ENCODE assay signal across 8 mouse cellular contexts in genomic region chr12:21318143-21318895, GRCm38 (mm10). TPM values are rescaled to one million over a fixed set of nuclear protein-coding genes. Genes with fewer than 3 reads are reported as not detected.
DNase-seq lines count a peak whose midpoint lies in the region; ATAC-seq lines count a peak whose summit lies in the region.

No protein-coding gene starts in this region.

- H3K9me3 ChIP-seq in embryonic facial prominence, embryonic 10.5 days: no peaks in the 10 kb centered on the region

- H3K27ac ChIP-seq in embryonic facial prominence, embryonic 10.5 days (replicated peaks): no peak overlapping the region

- H3K27me3 ChIP-seq in embryonic facial prominence, embryonic 10.5 days (replicated peaks; ENCODE audit: low read depth, poor library complexity, severe bottlenecking): no peaks in the 10 kb centered on the region

- WGBS in embryonic facial prominence, embryonic 10.5 days: 76% methylated on average over 12 of the region's 12 CpGs

- peaks cover 72% of the 10 kb centered on the region for H3K36me3 ChIP-seq in embryonic facial prominence, embryonic 10.5 days (replicated peaks)

- peak; percentile 54 for DNase-seq in cerebellum, adult 11 months
- DNase-seq in 3T3-L1 (ENCODE audit: low read depth, low spot score): peak; percentile 83
- peak; percentile 80 for DNase-seq in adrenal gland, postnatal 10 days
- peak; percentile 71 for DNase-seq in embryonic facial prominence, embryonic 10.5 days (ENCODE audit: low spot score)
- peak; percentile 84 for DNase-seq in kidney, adult 9 months
- DNase-seq in lung, postnatal 10 days: peak; percentile 78
- peak; percentile 77 for DNase-seq in right cerebral cortex, postnatal 4 days

- peaks cover 8% of the 10 kb centered on the region; the same call in 1 of the 2 replicates for H3K4me1 ChIP-seq in embryonic facial prominence, embryonic 10.5 days

- no peak overlapping the region for H3K4me3 ChIP-seq in embryonic facial prominence, embryonic 10.5 days

- ATAC-seq in cerebellum, adult (ENCODE audit: insufficient number of reproducible peaks, low FRiP score, low TSS enrichment): no peak

RNA-seq across cellular contexts. Expression of gene Iah1, which starts 2.1 kb away (rescaled TPM):
- total RNA-seq in adrenal gland, postnatal 10 days (2021): 10 to 100 TPM; 73.4 to 86.9 TPM
- polyA plus RNA-seq in embryonic facial prominence, embryonic 10.5 days (2016; fragmentation: Nextera tagmentation; extraction: Ambion mirVana): 43.0 and 46.1 TPM in 2 replicates

RNA-seq across cellular contexts. Expression of gene Itgb1bp1, which starts 32.2 kb away (rescaled TPM):
- 10 to 100 TPM; 58.7 to 63.3 TPM for total RNA-seq in adrenal gland, postnatal 10 days (2021)
- 37.8 and 45.6 TPM in 2 replicates for polyA plus RNA-seq in embryonic facial prominence, embryonic 10.5 days (2016; fragmentation: Nextera tagmentation; extraction: Ambion mirVana)

RNA-seq across cellular contexts. Expression of gene Cpsf3, which starts 33.1 kb away (rescaled TPM):
- 10 to 100 TPM; 68.6 to 74.4 TPM for total RNA-seq in adrenal gland, postnatal 10 days (2021)
- 130 and 142 TPM in 2 replicates for polyA plus RNA-seq in embryonic facial prominence, embryonic 10.5 days (2016; fragmentation: Nextera tagmentation; extraction: Ambion mirVana)

RNA-seq across cellular contexts. Expression of gene Adam17, which starts 55.1 kb away (rescaled TPM):
- 10 to 100 TPM; 48.0 to 53.1 TPM for total RNA-seq in adrenal gland, postnatal 10 days (2021)
- 42.3 and 43.1 TPM in 2 replicates for polyA plus RNA-seq in embryonic facial prominence, embryonic 10.5 days (2016; fragmentation: Nextera tagmentation; extraction: Ambion mirVana)
